Mouse (Mus musculus): ENCODE measurements around the gene Dnm3.

Gene Dnm3

GRCm38 (mm10) chr1:162135451-162136213 lies 342.2 kb downstream of the Dnm3 start:
- in situ Hi-C loops (cut with MboI; ENCODE audit: low sequenced_read_pairs): no loop called here

GRCm38 (mm10) chr1:162134651-162135066 lies 343.2 kb downstream of the Dnm3 start:
- in situ Hi-C loops (cut with MboI; ENCODE audit: low sequenced_read_pairs): no loop called here

- in situ Hi-C loops (cut with MboI; ENCODE audit: low sequenced_read_pairs): no loop called here
Observed at GRCm38 (mm10) chr1:162132908-162133641, 344.8 kb downstream of the Dnm3 start.

- in situ Hi-C loops (cut with MboI; ENCODE audit: low sequenced_read_pairs): no loop called here
Observed at GRCm38 (mm10) chr1:162126856-162127792, 350.7 kb downstream of the Dnm3 start.

GRCm38 (mm10) chr1:162124396-162124795 lies 353.4 kb downstream of the Dnm3 start:
- in situ Hi-C loops (cut with MboI; ENCODE audit: low sequenced_read_pairs): no loop called here

- in situ Hi-C loops (cut with MboI; ENCODE audit: low sequenced_read_pairs): no loop called here
Observed at GRCm38 (mm10) chr1:162121441-162122200, 356.2 kb downstream of the Dnm3 start.

- in situ Hi-C loops (cut with MboI; ENCODE audit: low sequenced_read_pairs): no loop called here
Observed at GRCm38 (mm10) chr1:162109437-162109813, 368.4 kb downstream of the Dnm3 start.

GRCm38 (mm10) chr1:162108726-162109436 lies 369.0 kb downstream of the Dnm3 start:
- in situ Hi-C loops (cut with MboI; ENCODE audit: low sequenced_read_pairs): no loop called here

- in situ Hi-C loops (cut with MboI; ENCODE audit: low sequenced_read_pairs): no loop called here
Observed at GRCm38 (mm10) chr1:162108181-162108671, 369.6 kb downstream of the Dnm3 start.

- in situ Hi-C loops (cut with MboI; ENCODE audit: low sequenced_read_pairs): no loop called here
Observed at GRCm38 (mm10) chr1:162107011-162107606, 370.7 kb downstream of the Dnm3 start.

- in situ Hi-C loops (cut with MboI; ENCODE audit: low sequenced_read_pairs): no loop called here
Observed at GRCm38 (mm10) chr1:162100961-162101830, 376.6 kb downstream of the Dnm3 start.

- in situ Hi-C loops (cut with MboI; ENCODE audit: low sequenced_read_pairs): no loop called here
Observed at GRCm38 (mm10) chr1:162100033-162100820, 377.6 kb downstream of the Dnm3 start.

GRCm38 (mm10) chr1:162099203-162099602 lies 378.6 kb downstream of the Dnm3 start:
- in situ Hi-C loops (cut with MboI; ENCODE audit: low sequenced_read_pairs): no loop called here

GRCm38 (mm10) chr1:162094523-162095272 lies 383.1 kb downstream of the Dnm3 start:
- in situ Hi-C loops (cut with MboI; ENCODE audit: low sequenced_read_pairs): no loop called here

- in situ Hi-C loops (cut with MboI; ENCODE audit: low sequenced_read_pairs): no loop called here
Observed at GRCm38 (mm10) chr1:162093806-162094522, 383.9 kb downstream of the Dnm3 start.

Measured in CH12F3 (cell line).